Comparison of ENCODE assay signal across 9 mouse cellular contexts in the genomic region with DNA sequence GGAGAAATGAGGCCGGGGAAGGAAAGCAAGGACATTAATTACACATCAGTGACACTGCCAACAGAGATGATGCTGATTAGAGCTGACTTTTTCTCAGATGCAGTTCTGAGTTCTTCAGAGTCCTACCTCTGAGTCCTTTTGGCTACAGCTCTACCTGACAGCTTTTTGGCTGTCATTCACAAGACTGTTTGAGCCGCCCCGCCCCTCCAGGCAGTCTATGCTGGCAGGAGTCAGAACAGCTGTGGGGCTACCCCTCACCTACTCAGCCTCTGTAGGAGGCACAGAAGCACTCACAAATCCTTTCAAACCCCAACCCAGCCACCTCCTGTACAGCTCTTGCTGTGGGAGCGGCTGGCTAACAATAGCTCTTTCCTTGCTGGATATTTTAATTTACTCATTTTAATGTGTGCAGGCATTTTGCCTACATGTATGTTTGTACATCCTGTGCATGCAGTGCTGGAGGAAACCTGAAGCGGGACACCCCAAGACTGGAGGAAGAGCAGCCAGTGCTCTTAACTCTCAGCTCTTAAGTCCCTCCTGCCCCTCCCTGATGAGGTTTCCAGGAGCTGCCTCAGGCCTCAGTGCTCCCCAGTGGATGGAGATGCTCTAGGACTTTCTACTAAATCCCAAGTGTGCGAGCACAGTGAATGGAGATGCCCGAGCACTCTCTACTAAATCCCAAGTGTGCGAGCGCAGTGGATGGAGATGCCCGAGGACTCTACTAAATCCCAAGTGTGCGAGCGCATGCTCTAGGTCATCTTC. TPM values are rescaled to one million over a fixed set of nuclear protein-coding genes. Genes with fewer than 3 reads are reported as not detected.
DNase-seq lines count a peak whose midpoint lies in the region; ATAC-seq and TF ChIP-seq lines count a peak whose summit lies in the region.
"Had no signal": no experiment of that assay in that cellular context is flagged by ENCODE, and none has a peak within 500 bp of the region (broad histone marks: within the 10 kb centered on the region; RNA-seq: fewer than 3 reads in every experiment).

No protein-coding gene starts in this region.

- DNase-seq in cerebellum, adult 2 months, result peak; percentile 31 to 32
- no peak for DNase-seq in cerebellum, adult 11 months
- DNase-seq in kidney, postnatal 0 days (ENCODE audit: low spot score), result peak; percentile 7
- DNase-seq in kidney, adult 11 months, result no peak
- peak; percentile 47 for DNase-seq in Muller cell, postnatal 12 days (ENCODE audit: inconsistent ontology term)
- no peak for DNase-seq in layer of hippocampus, postnatal 14 days (ENCODE audit: low spot score in 2 of 2)
- no peak for DNase-seq in yolk sac, embryonic 10.5 days (ENCODE audit: low spot score)

- H3K4me1 ChIP-seq in cerebellum, adult 2 months (ENCODE audit: control insufficient read depth, insufficient read depth, low read length), result peaks cover 6% of the 10 kb centered on the region; the same call in 1 of the 2 replicates
- no peaks in the 10 kb centered on the region for H3K4me1 ChIP-seq in kidney, postnatal 0 days (replicated peaks; ENCODE audit: insufficient read depth, low read length)
- H3K4me1 ChIP-seq in intestine, embryonic 16.5 days (ENCODE audit: control insufficient read depth, insufficient read depth, low read length), result peaks cover 16% of the 10 kb centered on the region

- no peaks in the 10 kb centered on the region for H3K27me3 ChIP-seq in cerebellum, adult 2 months (ENCODE audit: control insufficient read depth, insufficient read depth, low read length)
- no peaks in the 10 kb centered on the region for H3K27me3 ChIP-seq in kidney, postnatal 0 days (ENCODE audit: insufficient read depth, low read length)
- no peaks in the 10 kb centered on the region for H3K27me3 ChIP-seq in intestine, embryonic 16.5 days (replicated peaks; ENCODE audit: control insufficient read depth, insufficient read depth, low read length)

- no peak overlapping the region for H3K4me2 ChIP-seq in kidney, postnatal 0 days (ENCODE audit: low read length)
- no peak overlapping the region for H3K4me2 ChIP-seq in intestine, embryonic 16.5 days (ENCODE audit: low read depth, low read length)
- H3K4me2 ChIP-seq: midbrain, embryonic 11.5 days had no signal

- no peak overlapping the region for H3K9ac ChIP-seq in kidney, postnatal 0 days (ENCODE audit: low read depth, low read length)
- no peak overlapping the region for H3K9ac ChIP-seq in intestine, embryonic 16.5 days (ENCODE audit: low read depth, low read length)

- WGBS in cerebellum, adult 2 months, result 53% methylated on average over 12 of the region's 12 CpGs
- 75% methylated on average over 12 of the region's 12 CpGs for WGBS in kidney, postnatal 0 days
- WGBS in intestine, embryonic 16.5 days, result 78% methylated on average over 12 of the region's 12 CpGs

- no peak overlapping the region; the same call in 1 of the 2 replicates for H3K27ac ChIP-seq in cerebellum, adult 2 months (ENCODE audit: insufficient read depth, low read length)
- no peak overlapping the region for H3K27ac ChIP-seq in kidney, postnatal 0 days
- H3K27ac ChIP-seq in intestine, embryonic 16.5 days (ENCODE audit: low read length), result no peak overlapping the region

- no peak for TF ChIP-seq POLR2A in cerebellum, adult 2 months (IDR thresholded peaks at IDR 0.05; ENCODE audit: borderline replicate concordance, insufficient read depth, low read length)

- no peak overlapping the region for H3K4me3 ChIP-seq in cerebellum, adult 2 months (replicated peaks; ENCODE audit: insufficient read depth, low read depth, low read length)
- H3K4me3 ChIP-seq in kidney, postnatal 0 days (replicated peaks; ENCODE audit: low read depth, low read length), result no peak overlapping the region
- H3K4me3 ChIP-seq in intestine, embryonic 16.5 days (ENCODE audit: low read length), result no peak overlapping the region

- TF ChIP-seq CTCF in cerebellum, adult 2 months (IDR thresholded peaks at IDR 0.05; ENCODE audit: borderline replicate concordance, insufficient read depth, low read depth, low read length), result no peak
- no peak for TF ChIP-seq CTCF in kidney, postnatal 0 days (IDR thresholded peaks at IDR 0.05; ENCODE audit: low read depth)

- no peaks in the 10 kb centered on the region for H3K36me3 ChIP-seq in kidney, postnatal 0 days (ENCODE audit: insufficient read depth, low read length)
- H3K36me3 ChIP-seq in intestine, embryonic 16.5 days (ENCODE audit: control insufficient read depth, insufficient read depth, low read length), result no peaks in the 10 kb centered on the region

- ATAC-seq in kidney, postnatal 0 days (replicated peaks; ENCODE audit: low FRiP score, low read depth), result no peak
- peak; percentile 38; the same call in 1 of the 2 replicates for ATAC-seq in intestine, embryonic 16.5 days

- H3K9me3 ChIP-seq in kidney, postnatal 0 days (replicated peaks; ENCODE audit: low read length), result no peaks in the 10 kb centered on the region
- H3K9me3 ChIP-seq in intestine, embryonic 16.5 days (ENCODE audit: control insufficient read depth, low read length), result no peaks in the 10 kb centered on the region

RNA-seq across cellular contexts. Expression of gene Slc16a10, which starts 57.5 kb away (rescaled TPM):
- polyA plus RNA-seq in cerebellum, adult 2 months (2012; rRNA removed), result 3.6 and 5.0 TPM in 2 replicates
- polyA plus RNA-seq in kidney, postnatal 0 days (2015; fragmentation: Nextera tagmentation; extraction: Ambion mirVana), result 10.0 and 10.1 TPM in 2 replicates
- 48.2 and 61.4 TPM in 2 replicates for polyA plus RNA-seq in intestine, embryonic 16.5 days (2015; fragmentation: Nextera tagmentation; extraction: Ambion mirVana)
- 1 to 10 TPM; 1.4 to 1.8 TPM for total RNA-seq in layer of hippocampus, postnatal 14 days (2021)

RNA-seq across cellular contexts. Expression of gene Mfsd4b1, which starts 59.4 kb away (rescaled TPM):
- polyA plus RNA-seq in cerebellum, adult 2 months (2012; rRNA removed), result 0.62 and 0.69 TPM in 2 replicates
- 34.8 and 37.2 TPM in 2 replicates for polyA plus RNA-seq in kidney, postnatal 0 days (2015; fragmentation: Nextera tagmentation; extraction: Ambion mirVana)
- 1.4 and 3.4 TPM in 2 replicates for polyA plus RNA-seq in intestine, embryonic 16.5 days (2015; fragmentation: Nextera tagmentation; extraction: Ambion mirVana)
- 1 to 10 TPM in 1 of 2 experiments, under 1 TPM in 1; 0.12 to 1.2 TPM for total RNA-seq in layer of hippocampus, postnatal 14 days (2021)
- polyA plus RNA-seq: midbrain, embryonic 11.5 days had no signal

Comparison
In these comparisons a context has a peak if more than half of its experiments do, and no peak if none do; other contexts are left out.
1. DNase-seq: peak in cerebellum, adult 2 months (2 of 2), kidney, postnatal 0 days (single experiment) and Muller cell, postnatal 12 days (single experiment); none in cerebellum, adult 11 months (single experiment), kidney, adult 11 months (single experiment), layer of hippocampus, postnatal 14 days (0 of 2) and yolk sac, embryonic 10.5 days (single experiment).